Mouse (Mus musculus) T-helper 2 cell (primary cell): ENCODE data around the gene Golm1.
"Not testable (repeated sequence)": the region's sequence is repeated elsewhere in the genome, so short reads cannot be mapped to it uniquely, and the experiment has no call there.

ENCODE experiments used
- in situ Hi-C: fragments of 300-600 bp; cut with MboI, MseI; formaldehyde crosslinking; loops from one replicate; pipeline ENCODE4 v1.15.1; 2025; ENCODE audit warnings: high pct_unique_total_duplicates

The Golm1 gene

DNA sequence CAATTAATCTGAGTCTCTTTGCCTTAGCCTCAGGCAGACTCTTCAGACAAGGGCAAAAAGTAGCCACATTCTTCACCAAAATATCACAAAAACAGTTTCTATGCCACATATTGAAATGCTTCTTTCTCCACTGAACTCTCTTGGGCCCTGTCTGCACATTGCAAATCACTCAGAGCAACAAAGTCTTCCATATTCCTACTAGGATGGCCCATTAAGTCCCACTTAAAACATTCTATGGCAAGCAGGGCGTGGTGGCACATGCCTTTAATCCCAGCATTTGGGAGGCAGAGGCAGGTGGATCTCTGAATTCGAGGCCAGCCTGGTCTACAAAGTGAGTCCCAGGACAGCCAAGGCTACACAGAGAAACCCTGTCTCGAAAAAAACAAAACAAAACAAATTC lies 83.6 kb downstream of the Golm1 start:
- in situ Hi-C loops, result not testable (repeated sequence)

DNA sequence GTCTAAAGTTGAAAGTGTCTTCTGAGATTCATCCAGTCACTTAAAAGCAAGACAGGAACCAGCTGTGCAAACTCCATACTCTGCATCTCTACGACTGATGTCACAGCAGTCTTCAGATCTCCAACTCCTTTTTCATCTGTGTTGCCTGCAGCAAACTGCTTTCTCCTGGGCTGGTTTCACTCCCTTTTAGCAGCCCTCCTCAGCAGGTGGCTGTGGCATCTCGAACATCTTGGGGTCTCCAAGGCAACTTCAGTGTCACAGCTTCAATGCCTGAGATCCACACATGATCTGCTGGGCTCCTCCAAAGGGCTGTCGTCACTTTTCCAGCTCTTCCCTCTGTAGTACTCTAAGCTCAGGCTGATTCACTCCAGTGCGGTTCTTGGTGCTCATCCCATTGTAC lies 84.9 kb downstream of the Golm1 start:
- in situ Hi-C loops, result no loop called here

DNA sequence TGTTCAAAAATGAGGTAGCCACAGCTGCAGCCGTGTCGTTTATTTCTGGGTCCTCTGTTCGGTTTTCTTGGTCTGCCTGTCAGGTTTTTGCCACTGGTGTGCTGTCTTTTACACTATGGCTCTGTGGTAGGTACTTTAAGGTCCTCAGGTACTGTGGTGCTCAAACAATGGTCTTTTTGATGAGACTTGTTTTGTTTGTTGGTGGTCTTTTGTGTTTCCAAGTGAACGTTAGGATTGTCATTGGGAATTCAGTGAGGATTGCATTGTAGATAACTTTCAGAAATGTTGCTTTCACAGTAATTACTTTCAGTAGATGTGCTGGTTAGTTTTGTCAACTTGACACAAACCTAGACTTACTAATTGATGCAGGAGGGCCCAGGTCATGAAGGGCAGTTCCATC lies 85.9 kb downstream of the Golm1 start:
- in situ Hi-C loops, result no loop called here

DNA sequence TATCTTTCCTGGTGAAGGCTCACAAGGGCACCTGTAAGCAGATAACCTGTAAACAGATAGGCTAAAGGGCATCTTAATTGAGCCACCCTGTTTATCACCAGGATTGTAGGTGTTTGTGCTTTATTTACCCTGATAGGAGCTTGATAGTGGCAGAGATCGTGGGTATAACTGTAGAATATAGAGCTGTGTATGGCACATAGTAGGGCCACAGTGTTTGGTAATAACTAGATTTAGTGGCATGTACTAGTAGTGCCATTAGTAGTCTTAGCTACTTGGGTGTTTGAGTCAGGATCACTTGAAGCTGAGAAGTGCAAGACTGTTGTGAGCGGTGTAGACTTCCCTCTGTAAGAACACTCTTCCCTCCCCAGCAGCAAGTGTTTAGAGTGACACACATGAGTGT lies 88.4 kb downstream of the Golm1 start:
- in situ Hi-C loops, result no loop called here

DNA sequence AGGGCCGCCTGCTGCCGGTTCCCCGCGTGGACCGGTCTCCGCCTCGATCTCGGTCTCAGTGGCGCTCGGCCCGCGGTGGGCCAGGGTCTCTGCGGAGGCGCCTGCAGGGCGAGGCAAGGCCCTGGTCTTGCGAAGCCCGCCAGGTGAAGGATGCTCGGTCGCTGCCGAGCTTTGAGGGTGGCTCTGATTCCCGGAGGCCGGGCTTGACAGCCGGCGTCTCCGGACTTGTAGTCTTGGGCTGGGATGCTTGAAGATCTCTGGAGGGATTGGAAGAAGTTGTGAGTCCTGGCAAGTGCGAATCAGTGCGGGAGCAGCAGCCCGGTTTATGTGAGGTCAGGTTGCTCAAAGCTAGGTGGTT lies 90.0 kb downstream of the Golm1 start:
- in situ Hi-C loops, result no loop called here

DNA sequence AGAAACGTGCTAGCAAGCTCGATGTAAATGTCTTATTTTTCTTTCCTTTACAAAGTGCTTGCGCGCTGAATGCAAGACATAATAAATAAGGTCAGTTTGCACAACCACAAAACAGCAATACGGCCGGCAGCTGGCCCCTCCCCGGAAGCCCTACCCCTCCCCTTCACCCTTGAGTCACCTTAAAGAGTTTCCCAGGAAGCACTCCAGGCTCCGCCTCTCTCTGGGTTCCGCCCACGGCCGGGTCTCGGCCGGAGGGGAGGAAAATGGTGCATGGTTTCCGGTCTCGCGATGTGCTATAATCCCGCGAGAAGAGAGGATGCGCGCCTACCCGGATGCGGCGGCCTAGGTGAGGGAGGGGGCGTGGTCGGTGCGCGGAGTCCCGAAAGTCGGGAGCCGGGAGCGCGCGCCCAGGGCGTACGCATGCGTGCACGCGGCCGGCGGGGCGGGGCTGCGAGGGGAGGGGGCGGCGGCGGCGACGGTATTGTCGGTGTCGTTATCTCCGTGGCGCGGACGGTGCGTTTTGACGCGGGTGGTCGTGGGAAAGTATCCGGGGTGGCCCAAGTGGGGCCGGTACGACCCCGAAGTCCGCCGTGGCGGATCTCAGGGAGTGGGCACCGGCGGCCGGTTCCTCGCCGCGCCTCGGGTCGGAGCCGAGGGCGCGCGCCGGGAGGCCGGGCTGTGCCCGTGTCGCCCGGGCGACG lies 90.5 kb downstream of the Golm1 start, which contains the start of the genes Agtpbp1 and Naa35:
TSS of gene Agtpbp1 (minus strand) at position 281 of the 701 bp plus-strand sequence.
TSS of gene Naa35 (plus strand) at position 313 of the 701 bp plus-strand sequence.
- in situ Hi-C loops, result no loop called here
